Mouse (Mus musculus) megakaryocyte-erythroid progenitor cell, adult 5-6 weeks (primary cell): ENCODE results near the gene 2210011C24Rik. TPM values are rescaled to one million over a fixed set of nuclear protein-coding genes. Genes with fewer than 3 reads are reported as not detected.
"Not testable (repeated sequence)": the region's sequence is repeated elsewhere in the genome, so short reads cannot be mapped to it uniquely, and the experiment has no call there.

Experiments used
- ATAC-seq: replicated peaks from 2 replicates; pipeline ENCODE4 v1.8.0; 2016; ENCODE audit warnings: mild to moderate bottlenecking, inconsistent platforms; ENCODE audit not compliant: severe bottlenecking, poor library complexity, low FRiP score, low TSS enrichment
- total RNA-seq, 2 experiments: library from RNA; stranded (forward) in 1 of 2; stranded (reverse) in 1 of 2; fragments of 200-1000, 215-1000 nt in 1 of 2; fragments of >200 nt in 1 of 2; fragmentation: Nextera tagmentation in 1 of 2; gene quantifications; 2 replicates each; pipeline ENCODE4 v1.2.3; 2014 to 2017

The 2210011C24Rik gene
- total RNA-seq, 2 experiments from 2014 or later: not detected

- ATAC-seq: no peak
Measured at GRCm38 (mm10) chr8:84023085-84023484, 11.1 kb upstream of the 2210011C24Rik start.

- ATAC-seq: no peak
Measured at GRCm38 (mm10) chr8:84021569-84021968, 9.6 kb upstream of the 2210011C24Rik start.

- no peak for ATAC-seq
Measured at GRCm38 (mm10) chr8:84021096-84021495, 9.1 kb upstream of the 2210011C24Rik start, which contains the start of gene Palm3. Gene Palm3, plus strand, starts transcription at chr8:84021471.

DNA sequence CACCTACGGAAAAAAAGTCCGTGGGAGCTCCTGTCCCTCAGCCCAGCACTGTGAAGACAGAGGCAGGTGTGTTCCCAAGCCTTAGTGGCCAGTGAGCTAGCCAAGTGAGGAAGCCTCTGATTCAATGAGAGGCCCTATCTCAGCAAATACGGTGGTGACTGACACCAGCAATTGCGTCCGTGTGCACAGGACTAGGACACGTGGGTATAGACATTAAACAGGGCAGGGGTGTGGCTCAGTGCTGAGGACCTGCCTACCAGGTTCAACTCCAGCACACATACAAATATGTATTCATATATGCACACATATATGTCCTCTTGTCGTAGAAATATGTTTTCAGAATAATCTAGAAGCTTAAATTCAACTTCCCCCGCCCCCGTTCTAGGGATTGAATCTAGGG, 7.8 kb upstream of the 2210011C24Rik start:
- ATAC-seq: no peak

DNA sequence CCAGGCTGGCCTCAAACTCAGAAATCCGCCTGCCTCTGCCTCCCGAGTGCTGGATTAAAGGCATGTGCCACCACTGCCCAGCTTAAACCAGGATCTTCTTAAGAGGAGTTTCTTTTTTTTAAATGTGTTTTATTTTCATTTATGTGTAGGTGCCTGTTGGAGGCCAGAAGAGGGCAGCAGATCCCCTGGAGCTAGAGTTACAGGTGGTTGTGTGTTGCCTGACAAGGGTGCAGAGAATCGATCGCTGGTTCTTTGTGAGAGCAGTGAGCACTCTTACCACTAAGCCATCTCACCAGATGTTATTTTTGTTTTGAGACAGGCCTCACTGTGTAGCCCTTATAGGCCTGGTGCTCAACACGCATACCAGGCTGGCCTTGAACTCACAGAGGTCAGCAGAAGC, 3.9 kb upstream of the 2210011C24Rik start:
- ATAC-seq: no peak

DNA sequence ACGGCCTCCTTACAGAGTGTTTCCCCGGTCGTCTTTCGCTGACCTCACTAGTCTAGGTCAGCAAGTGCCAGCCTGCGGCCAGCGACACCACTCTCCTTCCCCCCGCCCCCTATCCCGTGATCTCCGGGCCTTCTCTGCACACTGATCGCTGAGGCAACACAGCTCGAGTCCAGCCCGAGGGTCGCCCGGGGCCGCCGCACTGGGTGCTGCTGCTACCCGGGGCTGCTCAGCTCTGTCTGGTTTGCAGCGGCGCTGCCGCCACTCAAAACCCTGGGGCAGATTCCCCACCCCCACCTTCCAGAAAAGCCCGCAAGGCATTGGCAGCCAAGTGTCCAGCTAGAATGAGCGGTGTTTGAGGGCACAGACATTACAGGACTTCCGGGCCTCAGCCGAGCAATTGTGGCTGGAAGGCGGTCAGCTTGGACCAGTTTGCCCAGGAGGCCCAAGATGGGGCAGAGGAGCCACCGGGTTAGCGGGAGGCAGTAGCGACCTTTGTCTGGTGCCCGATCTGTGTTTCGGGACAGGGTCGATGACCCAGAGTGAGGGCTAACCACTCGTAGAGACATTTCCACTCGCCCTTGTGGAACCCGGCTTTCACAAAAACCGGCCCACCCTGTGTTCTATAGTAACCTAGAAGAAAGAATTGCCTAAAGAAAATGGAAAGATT, 661 bp upstream of the 2210011C24Rik start:
- ATAC-seq: no peak

DNA sequence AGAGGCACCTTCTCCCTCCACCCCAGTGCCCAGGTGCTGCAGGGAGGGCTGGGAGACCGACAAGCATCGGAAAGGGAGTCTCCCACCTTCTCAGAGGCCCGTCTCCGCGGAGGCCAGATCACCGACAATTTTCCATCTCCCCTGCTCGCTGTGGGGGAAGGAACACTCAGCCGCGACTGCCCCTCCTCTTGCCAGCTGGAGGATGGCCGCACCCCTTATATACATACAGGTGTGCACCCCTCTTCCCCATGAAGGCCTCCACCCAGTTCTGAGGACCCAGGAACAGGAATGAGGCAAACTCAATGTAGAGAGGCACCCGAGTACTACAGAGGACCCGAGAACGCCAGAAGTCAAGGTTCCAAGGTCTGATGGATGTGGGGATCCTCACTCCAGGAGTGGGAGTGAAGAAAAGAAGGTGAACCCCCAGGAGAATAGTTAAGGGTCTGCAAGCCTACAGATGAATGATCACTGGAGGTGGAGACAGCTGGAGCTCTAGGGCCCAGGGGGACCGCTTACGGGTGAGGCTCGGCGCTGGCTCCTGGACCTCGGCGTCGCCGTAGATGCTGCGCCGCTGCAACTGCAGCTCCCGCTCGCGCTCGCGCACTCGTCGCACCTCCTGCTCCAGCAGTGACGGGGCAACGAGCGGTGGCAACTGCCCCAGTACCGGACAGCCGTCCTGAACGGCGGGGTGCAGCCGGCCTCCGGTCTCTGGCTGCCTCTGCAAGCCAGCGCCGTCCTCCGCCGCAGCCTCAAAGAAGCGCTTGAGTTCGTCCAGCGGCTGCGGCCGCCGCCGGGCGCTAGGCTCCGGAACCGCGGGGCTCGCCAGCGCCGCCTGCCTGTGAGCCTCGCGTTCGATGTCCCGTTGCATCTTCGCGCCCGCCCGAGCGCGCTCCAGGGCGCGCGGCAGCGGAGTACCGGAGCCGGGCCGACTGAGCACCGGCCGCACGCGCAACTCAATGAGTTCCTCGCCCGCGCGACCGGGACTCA, 1.1 kb downstream of the 2210011C24Rik start:
- ATAC-seq: peak; percentile 28; the same call in 1 of the 2 replicates

DNA sequence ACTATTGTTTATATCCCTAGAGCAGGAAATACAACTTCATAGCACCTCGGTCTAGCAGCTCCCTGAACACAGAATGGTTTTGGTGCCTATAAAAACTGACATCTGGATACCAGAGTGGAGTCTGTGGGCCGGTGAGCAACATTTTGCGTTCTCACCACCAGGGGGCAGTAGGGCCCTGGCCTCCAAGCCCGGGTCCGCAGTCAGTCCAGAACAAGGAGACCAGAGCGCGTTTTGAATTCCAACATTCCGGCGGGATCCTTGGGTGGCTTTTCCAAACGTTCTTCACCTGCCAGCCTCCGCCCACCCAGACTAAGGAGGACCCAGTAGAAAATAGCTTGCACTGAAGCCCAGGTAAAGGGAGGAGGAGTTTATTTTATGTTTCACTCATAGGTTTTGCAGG, 2.1 kb downstream of the 2210011C24Rik start:
- peak; percentile 70; the same call in 1 of the 2 replicates for ATAC-seq

- no peak for ATAC-seq
Measured at GRCm38 (mm10) chr8:84008362-84008761, 3.6 kb downstream of the 2210011C24Rik start.

- not testable (repeated sequence) for ATAC-seq
Measured at GRCm38 (mm10) chr8:84005502-84005901, 6.5 kb downstream of the 2210011C24Rik start.

DNA sequence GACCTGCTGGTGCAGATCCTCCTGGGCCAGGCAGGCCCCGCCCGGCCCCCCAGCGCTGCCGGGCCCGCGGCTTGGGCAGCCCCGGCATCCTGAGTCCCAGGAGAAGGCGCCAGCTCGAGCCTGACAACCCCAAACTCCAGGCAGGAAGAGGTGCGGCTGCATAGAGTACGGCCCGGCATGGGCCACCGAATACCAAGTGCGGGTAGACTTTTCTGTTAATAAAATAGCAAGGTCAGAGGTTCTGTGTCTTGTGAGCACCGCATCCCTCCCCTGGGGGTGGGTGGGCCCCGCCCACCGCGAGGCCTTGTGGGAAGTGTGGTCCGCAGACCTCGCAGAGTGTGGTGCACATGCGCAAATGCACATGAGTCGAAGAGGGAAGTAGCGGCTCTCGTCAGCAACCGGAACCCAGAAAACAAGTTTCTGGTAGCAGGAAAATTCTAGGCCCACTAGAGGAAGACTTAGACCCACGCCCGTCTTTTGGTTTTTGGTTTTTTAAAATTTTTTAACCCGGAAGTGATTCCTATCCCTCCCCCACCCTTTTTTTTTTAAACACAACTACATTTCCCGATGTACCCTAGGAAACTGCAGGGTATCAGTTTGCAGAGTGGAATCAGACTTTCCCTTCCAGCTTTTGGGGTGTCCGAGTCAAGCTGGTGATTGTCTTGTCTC, 7.3 kb downstream of the 2210011C24Rik start:
- peak; percentile 95 for ATAC-seq

DNA sequence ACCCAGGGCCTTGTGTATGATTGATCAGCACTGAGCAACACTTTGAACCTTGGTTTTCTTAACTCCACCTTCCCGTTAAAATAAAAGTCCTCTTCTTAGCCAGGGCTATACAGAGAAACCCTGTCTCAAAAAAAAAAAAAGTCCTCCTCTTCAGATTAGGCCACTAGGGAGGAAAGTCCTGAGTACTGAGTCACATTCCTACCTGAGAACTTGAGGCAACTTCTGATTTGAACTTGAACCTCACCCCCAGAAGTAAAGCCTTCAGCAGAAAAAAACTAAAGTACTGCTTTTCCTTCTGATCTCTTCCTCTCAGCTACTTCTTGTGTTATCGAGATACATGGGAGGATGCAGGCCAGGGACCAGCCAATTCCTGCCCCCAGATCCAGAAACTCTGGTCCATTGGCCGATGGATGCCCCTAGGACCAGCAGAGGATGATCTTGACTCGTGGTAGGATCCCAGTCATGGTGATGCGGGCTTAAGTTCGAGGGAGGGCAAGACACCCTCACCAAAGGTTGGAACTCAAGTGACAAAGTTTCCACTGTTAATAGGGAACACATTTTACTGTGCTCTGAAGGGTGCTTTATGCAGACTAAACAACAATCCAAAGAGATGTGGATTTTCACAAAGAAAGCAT, 8.2 kb downstream of the 2210011C24Rik start:
- ATAC-seq: no peak

GRCm38 (mm10) chr8:84002957-84003611, 8.9 kb downstream of the 2210011C24Rik start:
- ATAC-seq: no peak

DNA sequence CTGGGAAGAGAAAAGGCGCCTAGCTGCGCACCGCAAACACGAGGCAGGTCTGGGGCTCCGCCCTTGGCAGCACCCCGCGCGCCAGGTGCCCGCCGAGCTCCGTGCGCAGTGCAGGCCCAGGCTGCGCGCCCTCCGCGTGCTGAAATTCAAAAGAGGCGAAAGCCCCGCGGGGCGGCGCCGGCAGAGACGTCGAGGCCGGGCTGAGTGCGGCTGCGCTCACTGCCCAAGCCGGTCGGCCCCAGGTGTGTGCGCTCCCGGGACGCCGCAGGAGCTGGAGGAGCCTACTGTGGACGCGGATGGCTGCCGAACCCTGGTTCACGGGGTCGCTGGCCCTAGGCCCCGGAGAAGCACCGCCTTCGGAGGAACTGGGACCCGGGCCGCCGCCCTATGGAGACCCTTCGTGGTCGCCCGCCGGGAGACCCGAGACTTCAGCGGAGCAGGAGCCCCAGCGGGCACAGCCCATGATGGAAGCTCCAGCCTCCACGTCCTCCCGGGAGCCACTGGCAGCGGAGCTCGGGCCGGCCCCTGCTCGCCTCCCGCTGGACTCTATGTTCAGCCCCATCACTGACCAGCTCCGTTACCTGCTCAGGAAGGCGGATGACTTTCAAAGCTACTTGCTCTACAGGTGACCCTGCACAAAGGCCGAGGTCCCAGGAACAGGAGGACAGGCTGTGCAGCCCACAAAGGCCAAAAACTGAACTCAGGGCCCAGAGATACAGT, 10.5 kb downstream of the 2210011C24Rik start, which contains the start of gene 1700067K01Rik:
Gene 1700067K01Rik, plus strand, starts transcription at position 222 of the 720 bp plus-strand sequence.
- ATAC-seq: no peak

DNA sequence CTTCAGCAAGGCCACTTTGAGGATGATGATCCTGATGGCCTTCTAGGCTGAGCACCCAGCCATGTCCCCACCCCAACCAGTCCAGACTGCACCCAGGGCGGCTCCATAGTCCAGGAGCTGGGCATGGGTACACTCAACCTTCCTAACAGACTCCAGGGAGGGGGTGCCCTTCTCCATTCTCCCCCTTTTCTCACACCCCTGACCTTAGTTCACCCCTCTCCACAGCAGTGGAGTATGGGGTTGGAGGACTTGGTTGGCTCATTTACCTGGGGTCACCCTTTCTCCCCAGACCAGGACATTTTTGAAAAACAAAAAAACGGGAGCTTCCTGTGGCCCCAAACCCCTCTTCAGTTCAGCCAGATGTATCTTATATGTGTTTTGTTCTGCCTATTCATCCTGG, 12.1 kb downstream of the 2210011C24Rik start:
- ATAC-seq: no peak

DNA sequence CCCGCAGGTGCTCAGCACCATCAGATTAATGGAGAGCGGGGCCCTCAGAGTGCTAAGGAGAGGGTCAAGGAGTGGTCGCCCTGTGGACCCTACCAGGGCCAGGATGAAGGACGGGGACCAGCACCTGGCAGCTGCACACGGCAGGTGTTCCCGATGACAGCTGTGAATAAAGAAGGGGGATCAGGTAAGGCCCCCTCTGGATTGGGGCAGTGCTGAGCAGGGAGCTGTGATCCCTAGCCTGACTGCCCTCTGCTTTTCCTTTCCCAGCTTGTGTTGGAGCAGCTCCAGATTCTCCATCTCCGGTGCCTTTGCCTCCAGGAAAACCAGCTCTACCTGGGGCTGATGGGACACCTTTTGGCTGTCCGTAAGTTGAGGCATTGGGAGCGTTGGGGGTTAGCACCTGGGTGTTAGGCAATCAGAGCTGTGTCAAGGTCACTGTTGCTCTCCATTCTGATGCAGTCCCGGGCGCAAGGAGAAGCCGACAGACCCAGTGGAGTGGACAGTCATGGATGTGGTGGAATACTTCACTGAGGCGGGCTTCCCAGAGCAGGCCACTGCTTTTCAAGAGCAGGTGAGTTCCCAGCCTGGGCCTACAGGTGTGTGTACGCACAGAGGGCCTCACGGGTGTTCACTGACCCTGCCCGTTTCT, 12.8 kb downstream of the 2210011C24Rik start:
- ATAC-seq: no peak

DNA sequence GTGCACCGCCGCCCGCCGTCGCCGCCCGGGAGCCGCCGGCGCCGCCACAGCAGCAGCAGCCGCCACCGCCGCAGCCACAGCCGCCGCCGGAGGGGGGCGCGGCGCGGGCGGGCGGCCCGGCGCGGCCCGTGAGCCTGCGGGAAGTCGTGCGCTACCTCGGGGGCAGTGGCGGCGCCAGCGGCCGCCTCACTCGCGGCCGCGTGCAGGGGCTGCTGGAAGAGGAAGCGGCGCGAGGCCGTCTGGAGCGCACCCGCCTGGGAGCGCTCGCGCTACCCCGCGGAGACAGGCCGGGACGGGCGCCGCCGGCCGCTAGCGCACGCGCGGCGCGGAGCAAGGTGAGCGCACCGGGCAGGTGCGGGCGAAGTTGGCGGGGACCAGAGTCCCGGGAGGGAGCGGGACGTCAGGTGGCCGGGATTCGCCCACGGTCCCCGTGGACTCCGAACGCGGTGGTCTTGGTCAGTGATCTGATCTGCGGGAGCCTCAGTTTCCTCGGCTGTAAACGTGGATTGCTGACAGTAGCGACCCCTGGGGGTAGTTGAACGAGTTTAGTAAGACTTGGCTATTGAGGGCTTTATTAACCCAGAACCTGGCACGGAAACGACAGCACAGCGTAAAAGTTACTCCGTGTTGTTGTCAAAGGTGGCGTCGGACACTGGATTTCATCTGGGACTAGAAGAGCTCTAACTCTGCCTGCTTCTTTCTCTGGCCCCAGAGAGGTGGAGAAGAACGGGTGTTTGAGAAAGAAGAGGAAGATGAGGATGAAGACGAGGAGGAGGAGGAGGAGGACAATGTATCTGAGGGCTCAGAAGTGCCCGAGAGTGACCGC, 13.5 kb downstream of the 2210011C24Rik start:
- 0 out of 2 replicates have a peak, but pooled peaks have one; percentile 27 for ATAC-seq
